Mouse (Mus musculus) lung, embryonic 16.5 days (tissue): Measurements from ENCODE around the gene Rhot1. TPM values are rescaled to one million over a fixed set of nuclear protein-coding genes. Genes with fewer than 3 reads are reported as not detected.
"Not testable (repeated sequence)": the region's sequence is repeated elsewhere in the genome, so short reads cannot be mapped to it uniquely, and the experiment has no call there.

Experiments used
- ATAC-seq: fragments of 200-750 bp; cut with Nextera tagmentation; 2 replicates; pipeline ENCODE4 v1.8.0; 2017; ENCODE audit warnings: low read depth, mild to moderate bottlenecking, moderate library complexity
- H3K27ac ChIP-seq: fragments of 300-500 bp; sonication (generic); 2 replicates; pipeline ENCODE4 v1.5.1; 2014; ENCODE audit warnings: mild to moderate bottlenecking, control low read depth, low read length
- H3K27me3 ChIP-seq: fragments of 300-500 bp; sonication (generic); 2 replicates; pipeline ENCODE4 v1.6.1; 2014; ENCODE audit warnings: low read depth, low read length, mixed read lengths; ENCODE audit not compliant: control insufficient read depth, insufficient read depth
- H3K36me3 ChIP-seq: fragments of 300-500 bp; sonication (generic); 2 replicates; pipeline ENCODE4 v1.6.1; 2014; ENCODE audit warnings: low read length; ENCODE audit not compliant: control insufficient read depth, insufficient read depth
- H3K4me1 ChIP-seq: fragments of 300-500 bp; sonication (generic); replicated peaks from 2 replicates; pipeline ENCODE4 v1.6.1; 2014; ENCODE audit warnings: low read length, mixed read lengths; ENCODE audit not compliant: control insufficient read depth, insufficient read depth
- H3K4me2 ChIP-seq: fragments of 300-500 bp; sonication (generic); 2 replicates; pipeline ENCODE4 v1.6.1; 2014; ENCODE audit warnings: low read depth, low read length, control low read depth
- H3K4me3 ChIP-seq: fragments of 300-500 bp; sonication (generic); 2 replicates; pipeline ENCODE4 v1.5.1; 2014; ENCODE audit warnings: mild to moderate bottlenecking, low read length, control low read depth
- H3K9ac ChIP-seq: fragments of 300-500 bp; sonication (generic); 2 replicates; pipeline ENCODE4 v1.6.1; 2014; ENCODE audit warnings: low read length, control low read depth
- H3K9me3 ChIP-seq: fragments of 300-500 bp; sonication (generic); 2 replicates; pipeline ENCODE4 v1.6.1; 2016; ENCODE audit warnings: low read length; ENCODE audit not compliant: control insufficient read depth
- WGBS: fragments of 180-500 bp; shearing (Covaris S2); extraction: QIAGEN DNeasy Blood & Tissue Kit; methylation state at CpG from one replicate; pipeline ENCODE4 v1.1.7; 2014; 5-methylcytosine and 5-hydroxymethylcytosine counted together
- polyA plus RNA-seq: library from polyadenylated mRNA; unstranded; fragments of >200 nt; fragmentation: Nextera tagmentation; extraction: Ambion mirVana; gene quantifications from 2 replicates; pipeline ENCODE4 v1.2.1, GENCODE M21; 2015

The Rhot1 gene
- polyA plus RNA-seq, 1 experiment from 2014 or later: 48.5 TPM

- Histone ChIP-seq H3K27me3 (no peaks in the 10 kb centered on the region), H3K4me2 (no peak overlapping the region), H3K4me1 (no peaks in the 10 kb centered on the region), H3K4me3 (no peak overlapping the region), H3K36me3 (no peaks in the 10 kb centered on the region), H3K9me3 (no peaks in the 10 kb centered on the region), H3K27ac (no peak overlapping the region), H3K9ac (no peak overlapping the region)
- no peak for ATAC-seq
- 78% methylated on average over 11 of the region's 11 CpGs for WGBS
These were observed 34.7 kb upstream of the Rhot1 start for GRCm38 (mm10) chr11:80173963-80174670.

- H3K9ac ChIP-seq: no peak overlapping the region
- no peaks in the 10 kb centered on the region for H3K27me3 ChIP-seq
- H3K4me2 ChIP-seq: no peak overlapping the region
- no peaks in the 10 kb centered on the region for H3K36me3 ChIP-seq
- no peak for ATAC-seq
- no peak overlapping the region for H3K27ac ChIP-seq
- no peaks in the 10 kb centered on the region for H3K9me3 ChIP-seq
- H3K4me3 ChIP-seq: no peak overlapping the region
- no peaks in the 10 kb centered on the region for H3K4me1 ChIP-seq
- WGBS: 68% methylated on average over 11 of the region's 11 CpGs
These were observed 31.6 kb upstream of the Rhot1 start for GRCm38 (mm10) chr11:80176911-80177895.

GRCm38 (mm10) chr11:80178316-80178715, 30.5 kb upstream of the Rhot1 start:
- 76% methylated on average over 8 of the region's 8 CpGs for WGBS
- Histone ChIP-seq H3K9ac (no peak overlapping the region), H3K27ac (no peak overlapping the region), H3K9me3 (no peaks in the 10 kb centered on the region), H3K36me3 (no peaks in the 10 kb centered on the region), H3K4me2 (no peak overlapping the region), H3K27me3 (no peaks in the 10 kb centered on the region), H3K4me3 (no peak overlapping the region), H3K4me1 (no peaks in the 10 kb centered on the region)
- no peak for ATAC-seq

GRCm38 (mm10) chr11:80181021-80181749, 27.6 kb upstream of the Rhot1 start:
- Histone ChIP-seq H3K27me3 (no peaks in the 10 kb centered on the region), H3K4me1 (peaks cover 5% of the 10 kb centered on the region), H3K9ac (no peak overlapping the region), H3K36me3 (no peaks in the 10 kb centered on the region), H3K27ac (no peak overlapping the region), H3K4me3 (no peak overlapping the region), H3K9me3 (no peaks in the 10 kb centered on the region), H3K4me2 (no peak overlapping the region)
- ATAC-seq: no peak
- WGBS: 63% methylated on average over 5 of the region's 5 CpGs

- 39% methylated on average over 12 of the region's 12 CpGs for WGBS
- H3K27me3 ChIP-seq: not testable (repeated sequence)
These were observed 25.6 kb upstream of the Rhot1 start for GRCm38 (mm10) chr11:80183054-80183704.

GRCm38 (mm10) chr11:80183705-80184255, 25.0 kb upstream of the Rhot1 start, which contains the start of gene Rnf135:
Gene Rnf135 (plus strand): TSS chr11:80183851.
- ATAC-seq: peak; percentile 98
- peak within 1 kb of the TSS; percentile 93 for H3K27ac ChIP-seq
- peaks cover 5% of the 10 kb centered on the region for H3K4me1 ChIP-seq
- no peaks in the 10 kb centered on the region for H3K27me3 ChIP-seq
- H3K36me3 ChIP-seq: no peaks in the 10 kb centered on the region
- no peaks in the 10 kb centered on the region for H3K9me3 ChIP-seq
- WGBS: 1% methylated on average over 33 of the region's 33 CpGs
- peak within 1 kb of the TSS; percentile 86 for H3K4me3 ChIP-seq
- peak within 1 kb of the TSS; percentile 74 for H3K4me2 ChIP-seq
- peak within 1 kb of the TSS; percentile 93 for H3K9ac ChIP-seq

More at GRCm38 (mm10) chr11:80183054-80183704, 25.6 kb upstream of the Rhot1 start:
- peak overlapping the region; percentile 74 for H3K4me2 ChIP-seq
- H3K4me1 ChIP-seq, H3K9me3 ChIP-seq, H3K36me3 ChIP-seq: not testable (repeated sequence)
- H3K27ac ChIP-seq: peak overlapping the region; percentile 17; the same call in 1 of the 2 replicates
- peak overlapping the region; percentile 86 for H3K4me3 ChIP-seq
- peak overlapping the region; percentile 93 for H3K9ac ChIP-seq
- peak; percentile 80 for ATAC-seq

GRCm38 (mm10) chr11:80184531-80185071, 24.2 kb upstream of the Rhot1 start:
- peaks cover 5% of the 10 kb centered on the region for H3K4me1 ChIP-seq
- H3K4me2 ChIP-seq: peak overlapping the region; percentile 74
- peak overlapping the region; percentile 93 for H3K9ac ChIP-seq
- no peak for ATAC-seq
- 71% methylated on average over 6 of the region's 6 CpGs for WGBS
- no peaks in the 10 kb centered on the region for H3K36me3 ChIP-seq
- H3K4me3 ChIP-seq: peak overlapping the region; percentile 86
- H3K9me3 ChIP-seq: no peaks in the 10 kb centered on the region
- no peaks in the 10 kb centered on the region for H3K27me3 ChIP-seq
- no peak overlapping the region for H3K27ac ChIP-seq

- H3K4me2 ChIP-seq: not testable (repeated sequence)
- 60% methylated on average over 5 of the region's 5 CpGs for WGBS
These were observed 23.3 kb upstream of the Rhot1 start for GRCm38 (mm10) chr11:80185441-80185976.

More at GRCm38 (mm10) chr11:80185441-80185976, 23.3 kb upstream of the Rhot1 start:
- not testable (repeated sequence) for H3K9me3 ChIP-seq, H3K27ac ChIP-seq, ATAC-seq, H3K9ac ChIP-seq, H3K27me3 ChIP-seq, H3K4me1 ChIP-seq, H3K4me3 ChIP-seq, H3K36me3 ChIP-seq
